Mouse (Mus musculus) spleen, postnatal 10 days (tissue): ENCODE results near the gene Slc29a1.

Experiments used
- DNase-seq, 2 experiments: peaks; one replicate each; pipeline ENCODE4 v3.0.0; 2021 to 2022; ENCODE audit warnings: low spot score in 2 of 2

Slc29a1 gene

DNA sequence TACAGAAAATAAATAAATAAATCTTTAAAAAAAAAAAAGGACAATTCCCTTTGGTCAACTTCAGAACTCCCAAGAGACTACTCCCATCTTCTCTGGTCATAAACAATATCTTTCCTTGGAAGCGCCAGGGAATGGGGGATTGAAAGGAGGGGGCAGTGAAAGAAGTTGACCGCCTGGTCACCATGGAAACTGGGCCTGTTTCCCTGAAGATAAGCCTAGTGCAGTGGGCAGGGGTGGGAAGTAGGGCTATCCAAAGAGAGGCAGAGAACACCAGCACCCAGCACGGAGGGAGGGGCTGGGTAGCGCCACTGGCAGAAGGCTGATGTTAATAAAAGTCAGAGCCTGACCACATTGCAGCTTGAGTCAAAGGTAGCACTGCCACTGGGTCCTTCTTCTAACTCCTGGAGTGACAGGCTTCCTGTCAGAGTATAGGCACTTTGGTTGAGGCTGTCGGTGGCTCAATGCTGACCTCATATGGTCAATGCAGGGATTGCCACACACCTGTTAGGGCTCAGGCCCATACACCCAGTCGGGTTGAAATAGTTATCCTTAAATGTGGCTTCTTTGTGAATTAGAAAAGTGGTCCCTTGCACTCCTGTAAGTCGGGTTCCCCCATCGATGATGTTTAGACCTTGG is 47.5 kb downstream of the Slc29a1 start:
- peak; percentile 68 to 80 for DNase-seq

DNA sequence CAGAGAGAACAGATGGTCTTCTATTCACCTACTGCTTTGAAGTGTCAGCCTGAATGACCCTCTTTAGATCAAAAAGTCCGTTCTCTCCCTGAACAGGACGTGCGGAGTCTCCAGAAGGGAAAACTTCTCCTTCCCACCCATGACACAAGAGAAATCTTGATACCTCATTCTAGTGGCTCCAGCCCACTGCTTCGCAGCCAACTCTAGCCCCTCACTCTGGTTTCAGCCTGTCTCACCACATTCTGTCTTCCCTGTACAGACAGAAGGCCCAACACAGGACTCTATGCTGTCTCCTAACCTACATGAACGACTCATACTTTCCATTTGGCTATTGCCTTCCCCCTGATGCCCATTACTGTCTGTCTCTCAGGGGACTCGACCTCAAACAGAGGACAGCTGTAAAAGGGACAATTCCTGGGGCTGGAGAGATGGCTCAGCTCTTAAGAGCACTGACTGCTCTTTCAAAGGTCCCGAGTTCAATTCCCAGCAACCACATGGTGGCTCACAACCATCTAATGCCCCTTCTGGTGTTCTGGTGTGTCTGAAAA is 48.1 kb downstream of the Slc29a1 start:
- peak in 1 of 2 experiments; percentile 2 for DNase-seq

DNA sequence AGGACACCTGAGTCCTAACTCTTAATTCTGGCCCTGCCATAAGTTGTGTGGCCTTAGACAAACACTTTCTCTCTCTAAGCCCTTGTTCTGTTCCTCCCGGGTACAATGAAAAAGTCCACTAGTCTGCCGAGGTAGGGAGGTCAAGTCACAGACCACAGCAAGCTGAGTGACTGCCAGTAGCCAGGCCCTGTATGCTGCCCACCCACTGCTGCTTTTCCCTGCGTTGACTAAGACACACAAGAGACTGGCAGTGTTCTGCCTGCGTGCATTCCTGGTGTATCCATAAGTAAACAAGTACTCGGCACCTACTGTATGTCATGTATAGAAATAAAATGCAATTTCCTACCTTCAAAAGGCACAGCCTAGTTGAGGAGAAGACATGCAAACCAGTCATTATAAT is 49.2 kb downstream of the Slc29a1 start:
- no peak for DNase-seq

DNA sequence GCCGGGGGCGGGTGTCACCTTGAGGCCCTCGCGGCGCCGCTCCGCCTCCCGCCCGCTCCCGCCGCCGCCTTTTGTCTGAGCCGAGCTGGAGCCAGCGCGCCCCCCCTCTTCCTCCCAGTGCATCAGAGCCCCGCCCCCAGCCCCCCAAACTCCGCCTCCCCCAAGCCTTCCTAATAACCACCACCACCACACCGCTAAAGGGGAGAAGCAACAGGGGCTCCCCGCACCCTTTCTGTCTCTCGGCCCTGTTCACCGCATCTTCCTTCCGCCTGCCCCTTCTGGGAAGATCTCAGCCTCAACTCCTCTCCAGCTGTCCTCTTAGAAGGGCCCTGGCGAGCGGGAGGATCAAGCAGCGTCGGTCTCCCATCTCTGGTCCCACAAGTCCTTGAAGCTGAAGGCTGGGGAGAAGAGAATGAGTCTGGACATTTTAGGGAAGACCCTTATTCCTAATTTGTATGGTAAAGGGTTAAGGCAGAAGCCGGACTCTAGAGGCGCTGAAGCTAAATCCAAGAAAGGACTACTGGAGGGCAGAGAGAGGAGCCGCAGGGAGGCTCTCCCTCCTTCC is 49.7 kb downstream of the Slc29a1 start, which contains the start of gene Tmem151b:
Gene Tmem151b (minus strand): TSS at position 61 of the 565 bp plus-strand sequence.
- no peak for DNase-seq

DNA sequence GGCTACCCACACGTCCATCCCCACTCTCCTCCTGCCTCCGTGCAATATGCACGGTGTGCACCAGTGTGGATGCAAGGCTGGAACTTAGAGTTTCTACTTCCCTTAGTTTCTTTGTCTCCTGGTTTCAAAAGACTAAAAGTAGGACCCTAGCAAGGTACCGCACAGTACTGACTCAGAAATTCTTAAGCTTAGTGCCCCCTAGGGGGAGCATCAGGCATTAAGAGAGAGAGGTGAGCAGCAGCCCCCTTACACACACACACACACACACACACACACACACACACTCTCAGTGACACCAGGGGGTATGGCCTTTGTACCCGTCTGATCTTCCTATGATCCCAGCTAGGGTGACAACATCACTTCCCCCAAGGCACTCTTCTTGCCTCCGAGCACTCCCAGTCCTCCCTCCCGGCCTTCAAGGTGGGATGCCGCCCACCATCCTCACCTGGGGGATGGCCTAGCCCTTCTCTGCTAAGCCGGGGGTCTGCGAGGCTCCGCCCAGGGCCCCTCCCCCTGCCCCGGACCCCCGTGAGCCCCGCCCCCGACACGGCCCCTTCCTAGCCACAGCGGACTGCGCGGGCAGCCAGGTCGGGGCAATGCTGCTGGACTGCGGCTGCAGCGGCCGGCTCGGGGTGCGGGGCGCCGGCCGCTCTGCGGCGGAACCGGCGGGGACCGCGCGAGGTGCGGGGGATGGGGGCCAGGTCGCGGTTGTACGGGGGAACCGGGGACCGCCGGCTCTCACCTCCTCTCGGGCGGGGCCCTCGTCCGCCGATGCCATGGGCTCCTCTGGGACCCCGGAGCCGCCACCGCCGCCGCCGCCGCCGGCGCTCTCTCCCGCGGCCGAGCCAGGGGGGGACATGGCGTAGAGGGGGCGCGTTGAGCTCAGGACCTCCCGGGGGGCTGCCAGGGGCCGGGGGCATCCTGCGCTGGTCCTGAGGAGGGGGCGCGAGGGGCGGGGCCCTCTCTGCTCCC is 50.6 kb downstream of the Slc29a1 start:
- no peak for DNase-seq

DNA sequence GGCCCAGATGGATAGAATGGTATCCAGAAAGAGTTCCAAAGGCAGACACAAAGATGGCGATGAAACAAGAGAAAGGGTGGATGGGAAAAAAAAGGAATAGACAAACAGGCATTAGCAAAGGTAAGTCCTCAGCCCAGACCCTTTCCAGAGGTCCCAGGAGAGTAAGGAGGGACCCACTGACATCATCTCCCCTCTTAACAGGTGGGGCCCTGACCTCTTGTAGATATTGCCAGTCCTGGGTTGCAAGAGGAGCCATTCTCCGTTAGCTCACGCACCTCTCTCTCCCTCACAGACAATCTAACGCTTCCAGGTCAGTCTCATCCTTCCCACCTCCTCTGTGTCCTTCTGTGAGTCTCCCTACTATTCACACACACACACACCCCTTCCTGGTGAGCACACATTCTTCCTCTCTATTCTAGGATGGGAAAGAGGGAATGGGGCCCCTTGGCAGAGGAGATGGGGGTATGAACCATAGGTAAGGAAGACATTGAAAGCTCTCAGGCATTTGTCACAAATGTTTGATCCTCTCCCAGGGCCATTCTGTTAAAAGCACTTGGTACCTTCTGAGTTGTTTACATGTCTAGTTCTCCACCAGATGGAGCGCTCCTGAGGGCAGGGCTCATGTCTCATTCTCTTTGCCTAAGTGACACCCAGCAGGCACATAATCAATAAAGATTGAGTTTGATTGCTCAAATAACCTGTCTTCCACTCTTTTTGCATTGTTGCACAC is 51.8 kb downstream of the Slc29a1 start:
- no peak for DNase-seq

DNA sequence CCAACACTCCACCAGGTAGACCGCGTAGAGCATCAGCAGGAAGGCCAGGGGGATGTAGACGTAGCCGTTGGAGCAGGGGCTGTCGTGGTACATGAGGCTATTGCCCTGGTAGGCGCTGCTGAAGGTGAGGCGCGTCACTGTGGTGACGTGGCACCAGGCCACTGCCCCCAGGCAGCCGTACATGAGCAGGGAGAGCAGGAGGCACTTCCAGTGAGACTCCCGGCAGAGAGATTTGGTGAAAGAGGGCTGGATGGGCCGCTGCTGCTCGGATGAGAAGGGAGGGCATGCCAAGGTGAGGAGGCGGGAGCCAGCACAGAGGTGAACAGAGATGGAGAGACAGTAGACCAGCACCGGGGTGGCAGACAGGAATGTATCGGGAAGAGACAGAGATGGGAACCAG is 52.5 kb downstream of the Slc29a1 start:
- DNase-seq = no peak

DNA sequence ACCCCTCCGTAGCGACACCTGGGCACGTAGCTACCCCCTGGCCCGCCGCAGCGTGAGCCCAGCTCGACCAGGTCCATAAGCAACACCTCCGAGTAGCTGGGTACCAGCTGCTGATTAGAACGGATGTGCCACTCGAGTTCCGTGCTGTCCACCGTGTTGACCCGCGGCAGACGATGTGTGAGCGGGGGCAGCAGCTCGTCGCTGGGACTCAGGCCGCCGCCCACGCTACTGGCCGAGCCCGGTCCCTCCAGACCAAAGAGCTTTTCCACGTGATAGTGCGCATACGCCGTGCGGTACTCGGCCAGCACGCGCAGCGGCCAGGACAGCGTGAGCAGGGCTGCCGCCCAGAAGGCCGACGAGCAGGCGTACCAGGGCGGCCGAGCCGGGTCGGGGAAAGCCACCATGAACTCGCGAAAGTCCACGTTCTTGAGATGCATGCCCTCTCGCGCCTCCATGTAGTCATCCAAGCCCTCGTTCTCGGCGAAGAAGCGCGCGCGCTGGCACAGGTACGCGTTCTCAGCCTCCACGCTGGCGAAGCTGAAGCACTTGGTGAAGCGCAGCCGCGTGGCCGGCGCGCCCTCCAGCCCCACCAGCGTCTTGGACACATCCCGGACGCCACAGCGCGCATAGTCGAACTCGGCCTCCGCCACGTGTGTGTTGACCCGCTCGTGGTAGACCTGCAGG is 54.0 kb downstream of the Slc29a1 start:
- no peak for DNase-seq

DNA sequence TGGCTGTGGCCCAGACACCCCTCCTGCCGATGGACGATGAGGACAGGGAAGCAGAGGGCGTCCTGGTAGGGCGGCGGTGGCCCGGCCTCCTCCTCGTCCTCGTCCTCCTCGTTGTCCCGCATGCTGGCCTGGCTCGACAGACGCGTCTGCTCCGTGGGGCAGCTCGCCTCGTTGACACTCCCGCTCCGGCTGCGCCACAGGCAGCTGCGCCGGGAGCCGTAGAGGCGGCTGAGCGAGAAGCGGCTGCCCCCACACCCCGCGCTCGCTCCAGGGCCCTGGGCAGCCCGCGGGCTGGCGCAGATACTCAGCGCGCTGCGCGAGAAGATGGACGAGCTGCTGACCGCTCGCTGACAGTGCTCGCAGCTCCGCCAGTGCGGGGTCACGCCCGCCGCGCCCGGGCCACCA is 54.5 kb downstream of the Slc29a1 start:
- DNase-seq = no peak

DNA sequence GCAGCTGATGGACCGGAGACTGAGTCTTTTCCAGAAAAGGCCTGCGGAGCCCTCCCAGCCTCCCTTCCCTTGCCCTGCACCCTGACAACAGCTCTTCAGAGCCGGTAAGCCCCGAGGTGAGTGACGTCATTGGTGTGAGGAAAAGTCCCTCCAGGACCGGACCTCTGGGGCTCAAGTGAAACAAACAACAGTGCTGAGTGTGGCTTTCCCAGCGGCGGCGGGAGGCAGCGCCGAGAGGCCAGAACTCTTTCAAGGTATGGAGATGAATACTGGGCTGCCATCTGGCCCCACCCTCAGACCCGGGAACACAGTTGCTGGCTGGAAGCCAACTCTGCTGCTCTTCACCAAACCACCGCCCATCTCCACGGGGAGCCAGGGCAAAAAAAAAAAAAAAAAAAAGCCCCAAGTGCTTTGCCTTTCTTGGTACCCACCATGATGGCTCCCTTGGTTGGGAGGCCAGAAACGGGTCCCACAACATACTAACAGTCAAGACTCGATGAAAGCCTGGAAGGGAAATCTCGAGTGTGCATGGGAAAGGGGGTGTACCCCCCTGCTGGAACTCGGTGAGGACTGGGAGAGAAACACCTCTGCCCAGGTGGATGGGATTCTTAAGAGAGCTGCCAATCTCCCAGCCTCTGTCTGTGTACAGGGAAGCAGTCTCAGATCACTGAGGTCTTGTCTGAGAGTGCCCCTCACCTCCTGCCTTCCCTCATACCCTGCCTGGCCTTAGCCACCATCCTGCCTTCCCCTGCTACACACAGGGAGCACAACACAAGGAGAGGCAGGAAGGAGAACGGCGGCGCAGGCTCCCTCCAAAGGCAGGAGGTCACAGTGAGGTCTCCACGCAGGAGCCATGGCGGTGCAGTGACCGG is 55.2 kb downstream of the Slc29a1 start:
- DNase-seq = no peak

DNA sequence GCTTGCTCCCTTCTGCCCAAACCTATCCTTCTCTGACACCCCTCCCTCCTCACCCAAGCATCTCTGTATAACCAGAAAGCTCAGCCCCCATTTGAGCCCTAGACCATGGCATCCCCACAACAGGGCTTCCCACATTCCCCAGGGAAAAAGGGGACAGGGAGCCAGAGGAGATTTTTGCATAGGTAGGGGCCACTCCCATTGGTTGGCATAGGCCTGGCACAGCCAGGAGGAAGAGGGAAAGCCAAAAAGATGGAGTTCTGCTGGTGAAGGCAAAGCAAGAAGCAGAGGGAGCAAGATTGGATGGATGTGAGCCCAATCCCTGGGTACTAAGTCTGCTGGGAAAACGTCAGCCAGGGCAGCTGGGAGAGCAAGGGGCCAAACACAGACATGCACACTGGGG is 56.3 kb downstream of the Slc29a1 start:
- DNase-seq = no peak

DNA sequence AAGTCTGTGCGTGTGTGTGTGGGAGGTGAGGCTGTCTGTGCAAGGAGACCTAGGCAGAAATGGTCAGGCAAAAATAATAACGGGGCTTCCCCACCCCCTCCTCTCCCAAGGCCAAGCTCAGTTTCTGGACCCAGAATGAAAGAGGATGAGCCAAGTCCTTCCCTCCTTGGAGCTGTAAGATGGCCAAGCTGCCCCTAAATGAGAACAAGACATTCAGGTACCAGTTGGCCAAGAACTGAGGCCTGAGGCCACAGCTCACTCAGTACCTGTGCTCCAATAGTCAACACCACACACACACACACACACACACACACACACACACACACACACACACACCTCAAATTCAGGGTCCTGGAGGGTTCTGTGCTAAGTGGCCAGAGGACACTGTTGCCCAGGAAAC is 56.7 kb downstream of the Slc29a1 start:
- DNase-seq = no peak

DNA sequence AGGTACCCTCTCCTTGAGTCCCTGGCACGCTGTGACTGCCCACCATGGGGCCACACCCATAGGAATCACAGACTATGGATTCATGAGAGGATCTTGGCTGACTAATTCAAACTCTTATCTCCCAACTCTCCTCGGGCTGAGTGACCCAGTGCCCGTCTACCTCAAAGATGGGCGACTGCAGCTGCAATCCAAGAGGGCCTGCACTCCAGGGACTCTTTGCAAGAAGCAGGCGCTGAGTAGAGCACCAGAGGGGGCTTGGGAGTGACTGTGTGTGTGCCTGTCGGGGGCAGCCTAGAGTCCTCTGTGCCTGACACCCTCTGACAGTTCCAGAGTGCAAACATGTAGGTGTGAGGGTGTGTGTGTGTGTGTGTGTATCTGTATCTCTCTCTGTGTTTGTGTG is 57.3 kb downstream of the Slc29a1 start:
- no peak for DNase-seq

DNA sequence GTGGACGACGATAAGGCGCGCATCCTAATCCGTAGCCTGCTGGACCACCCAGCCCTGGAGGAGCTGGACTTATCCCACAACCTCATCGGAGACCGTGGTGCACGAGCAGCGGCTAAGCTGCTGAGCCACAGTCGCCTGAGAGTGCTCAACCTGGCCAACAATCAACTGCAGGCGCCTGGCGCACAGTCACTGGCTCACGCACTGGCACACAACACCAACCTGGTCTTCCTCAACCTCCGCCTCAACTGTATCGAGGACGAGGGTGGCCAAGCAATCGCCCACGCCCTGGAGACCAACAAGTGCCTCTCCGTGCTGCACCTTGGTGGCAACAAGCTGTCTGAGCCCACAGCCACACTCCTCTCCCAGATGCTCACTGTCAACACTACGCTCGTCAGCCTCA is 59.7 kb downstream of the Slc29a1 start:
- no peak for DNase-seq

DNA sequence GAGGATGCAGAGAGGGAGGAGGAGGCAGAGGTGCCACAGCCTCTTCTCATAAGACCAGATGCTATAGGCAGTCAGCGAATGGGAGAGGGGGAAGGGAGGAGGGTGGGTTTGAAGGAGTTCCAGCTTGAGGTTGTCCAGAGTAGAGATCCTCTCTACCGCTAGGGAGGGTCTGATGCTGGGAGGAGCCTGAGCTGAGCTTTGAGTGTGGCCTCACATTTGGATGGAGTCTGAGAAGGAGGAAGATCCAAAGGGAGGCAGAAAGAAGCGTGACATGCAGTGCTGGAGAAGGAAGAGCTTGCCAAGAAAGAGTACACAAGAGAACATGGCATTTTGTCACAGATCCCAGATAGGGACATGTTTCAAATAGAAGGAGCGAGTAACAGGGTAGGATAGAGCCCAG is 61.0 kb downstream of the Slc29a1 start:
- no peak for DNase-seq

DNA sequence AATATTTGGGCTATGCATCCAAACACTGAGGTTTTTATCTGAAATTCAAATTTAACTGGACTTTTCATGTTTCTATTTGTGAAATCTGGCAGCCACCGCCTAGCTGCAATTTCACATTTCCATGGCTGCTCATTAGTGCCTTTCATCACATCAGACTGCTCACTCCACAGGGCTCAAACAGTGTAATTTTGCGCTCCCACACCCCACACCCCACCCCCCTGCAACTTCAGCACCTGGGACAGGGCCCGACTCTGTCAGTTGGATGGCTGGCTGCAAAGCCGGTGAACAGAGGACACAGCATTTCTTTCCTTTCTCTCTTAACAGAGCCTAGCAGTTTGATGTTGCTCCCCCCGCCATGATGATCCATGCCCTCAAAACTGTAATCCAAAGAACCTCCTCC is 63.1 kb downstream of the Slc29a1 start:
- peak in 1 of 2 experiments; percentile 51 for DNase-seq
